Mouse (Mus musculus): ENCODE measurements around the gene Emilin3. TPM values are rescaled to one million over a fixed set of nuclear protein-coding genes. Genes with fewer than 3 reads are reported as not detected.
A peak's percentile ranks its signal among the peaks of the same experiment; 100 is the strongest.
"Not testable (repeated sequence)": the region's sequence is repeated elsewhere in the genome, so short reads cannot be mapped to it uniquely, and the experiment has no call there.

The Emilin3 gene
- 47.6 and 54.6 TPM in 2 replicates for polyA plus RNA-seq (2015; fragmentation: Nextera tagmentation; extraction: Ambion mirVana)

GRCm38 (mm10) chr2:160912231-160912671 is at the start of gene Emilin3:
Emilin3 (minus strand) TSS chr2:160912328.
- peak; percentile 76 for ATAC-seq (ENCODE audit: insufficient number of reproducible peaks, low FRiP score, low TSS enrichment, low read depth)

GRCm38 (mm10) chr2:160960956-160961646 is 49.0 kb upstream of the Emilin3 start:
- H3K27ac ChIP-seq, result no peak overlapping the region
- H3K9ac ChIP-seq, result no peak overlapping the region
- no peaks in the 10 kb centered on the region for H3K27me3 ChIP-seq
- ATAC-seq (ENCODE audit: insufficient number of reproducible peaks, low FRiP score, low TSS enrichment, low read depth), result no peak
- no peak overlapping the region for H3K4me2 ChIP-seq
- no peaks in the 10 kb centered on the region for H3K4me1 ChIP-seq
- WGBS, result 91% methylated on average over 6 of the region's 6 CpGs
- H3K36me3 ChIP-seq, result peaks cover 77% of the 10 kb centered on the region
- no peak overlapping the region for H3K4me3 ChIP-seq
- no peaks in the 10 kb centered on the region for H3K9me3 ChIP-seq

More at GRCm38 (mm10) chr2:160912231-160912671, at the start of gene Emilin3:
- H3K9me3 ChIP-seq, result no peaks in the 10 kb centered on the region
- H3K4me2 ChIP-seq, result peak within 1 kb of the TSS; percentile 93
- H3K4me1 ChIP-seq, result peaks cover 55% of the 10 kb centered on the region
- peak within 1 kb of the TSS; percentile 93 for H3K27ac ChIP-seq
- H3K9ac ChIP-seq, result peak within 1 kb of the TSS; percentile 76
- H3K27me3 ChIP-seq, result peaks cover 15% of the 10 kb centered on the region; the same call in 1 of the 2 replicates
- H3K4me3 ChIP-seq, result peak within 1 kb of the TSS; percentile 60
- under 1% methylated on average over 45 of the region's 46 CpGs for WGBS
- peaks cover 16% of the 10 kb centered on the region for H3K36me3 ChIP-seq

GRCm38 (mm10) chr2:160959901-160960300 is 47.8 kb upstream of the Emilin3 start:
- H3K9me3 ChIP-seq, result no peaks in the 10 kb centered on the region
- H3K27ac ChIP-seq, result no peak overlapping the region
- no peaks in the 10 kb centered on the region for H3K27me3 ChIP-seq
- H3K36me3 ChIP-seq, result peaks cover 76% of the 10 kb centered on the region
- H3K4me1 ChIP-seq, result peaks cover 7% of the 10 kb centered on the region; the same call in 1 of the 2 replicates
- WGBS, result 87% methylated on average over 5 of the region's 5 CpGs
- no peak overlapping the region for H3K9ac ChIP-seq
- H3K4me2 ChIP-seq, result no peak overlapping the region
- ATAC-seq (ENCODE audit: insufficient number of reproducible peaks, low FRiP score, low TSS enrichment, low read depth), result no peak
- H3K4me3 ChIP-seq, result no peak overlapping the region

GRCm38 (mm10) chr2:160958737-160959136 is 46.6 kb upstream of the Emilin3 start:
- H3K4me2 ChIP-seq, result no peak overlapping the region
- no peak for ATAC-seq (ENCODE audit: insufficient number of reproducible peaks, low FRiP score, low TSS enrichment, low read depth)
- WGBS, result 93% methylated on average over 5 of the region's 5 CpGs
- H3K4me1 ChIP-seq, result peaks cover 18% of the 10 kb centered on the region; the same call in 1 of the 2 replicates
- H3K36me3 ChIP-seq, result peaks cover 74% of the 10 kb centered on the region
- no peaks in the 10 kb centered on the region for H3K27me3 ChIP-seq
- no peak overlapping the region for H3K9ac ChIP-seq
- no peaks in the 10 kb centered on the region for H3K9me3 ChIP-seq
- H3K27ac ChIP-seq, result no peak overlapping the region
- no peak overlapping the region for H3K4me3 ChIP-seq

GRCm38 (mm10) chr2:160957801-160958200 is 45.7 kb upstream of the Emilin3 start:
- ATAC-seq (ENCODE audit: insufficient number of reproducible peaks, low FRiP score, low TSS enrichment, low read depth); H3K27ac ChIP-seq; H3K9ac ChIP-seq; H3K4me3 ChIP-seq; H3K27me3 ChIP-seq; H3K9me3 ChIP-seq; H3K4me2 ChIP-seq: not testable (repeated sequence)
- peaks cover 26% of the 10 kb centered on the region for H3K4me1 ChIP-seq
- H3K36me3 ChIP-seq, result peaks cover 75% of the 10 kb centered on the region

- not testable (repeated sequence) for H3K4me3 ChIP-seq; H3K27me3 ChIP-seq; H3K9ac ChIP-seq; ATAC-seq (ENCODE audit: insufficient number of reproducible peaks, low FRiP score, low TSS enrichment, low read depth); H3K9me3 ChIP-seq; H3K27ac ChIP-seq; H3K4me2 ChIP-seq
- peaks cover 73% of the 10 kb centered on the region for H3K36me3 ChIP-seq
- peaks cover 26% of the 10 kb centered on the region for H3K4me1 ChIP-seq
These were observed 45.2 kb upstream of the Emilin3 start for GRCm38 (mm10) chr2:160957307-160957706.

- WGBS, result 48% methylated on average over 7 of the region's 7 CpGs
- Histone ChIP-seq H3K27me3 (no peaks in the 10 kb centered on the region), H3K4me2 (no peak overlapping the region), H3K36me3 (peaks cover 74% of the 10 kb centered on the region), H3K4me1 (peaks cover 26% of the 10 kb centered on the region), H3K9me3 (no peaks in the 10 kb centered on the region), H3K27ac (peak overlapping the region; percentile 61; the same call in 1 of the 2 replicates), H3K9ac (no peak overlapping the region), H3K4me3 (no peak overlapping the region)
- ATAC-seq (ENCODE audit: insufficient number of reproducible peaks, low FRiP score, low TSS enrichment, low read depth), result 0 out of 2 replicates have a peak, but pooled peaks have one; percentile 15
These were observed 43.2 kb upstream of the Emilin3 start for GRCm38 (mm10) chr2:160955331-160955730.

DNA sequence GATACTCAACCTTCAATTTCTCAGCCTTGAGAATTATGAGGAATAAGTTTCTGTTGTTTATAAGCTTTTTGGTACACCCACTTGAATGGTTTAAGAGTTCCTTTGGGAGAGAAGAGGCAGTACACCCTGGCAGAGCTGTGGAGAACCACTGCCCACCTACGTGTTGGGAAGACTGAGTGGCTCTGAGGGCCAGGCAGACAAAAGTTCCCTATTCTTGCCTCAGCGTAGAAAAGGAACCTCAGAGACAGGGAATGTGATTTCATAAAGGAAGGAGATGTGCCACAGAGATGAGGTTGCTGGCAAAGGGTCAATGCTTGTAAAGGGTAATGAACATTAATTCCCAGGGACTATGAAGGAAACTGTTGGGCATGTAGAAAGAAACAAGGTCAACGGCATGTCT is 42.4 kb upstream of the Emilin3 start:
- Histone ChIP-seq H3K4me1 (peaks cover 26% of the 10 kb centered on the region), H3K36me3 (peaks cover 75% of the 10 kb centered on the region), H3K4me2 (no peak overlapping the region), H3K9me3 (no peaks in the 10 kb centered on the region), H3K27ac (no peak overlapping the region), H3K9ac (no peak overlapping the region), H3K27me3 (no peaks in the 10 kb centered on the region), H3K4me3 (no peak overlapping the region)
- WGBS, result 78% methylated on average over 3 of the region's 3 CpGs
- ATAC-seq (ENCODE audit: insufficient number of reproducible peaks, low FRiP score, low TSS enrichment, low read depth), result no peak

- Histone ChIP-seq H3K4me1 (peaks cover 26% of the 10 kb centered on the region), H3K4me2 (no peak overlapping the region), H3K36me3 (peaks cover 81% of the 10 kb centered on the region), H3K4me3 (no peak overlapping the region), H3K27me3 (no peaks in the 10 kb centered on the region), H3K27ac (peak overlapping the region; percentile 28; the same call in 1 of the 2 replicates), H3K9me3 (no peaks in the 10 kb centered on the region), H3K9ac (no peak overlapping the region)
- 63% methylated on average over 7 of the region's 7 CpGs for WGBS
- ATAC-seq (ENCODE audit: insufficient number of reproducible peaks, low FRiP score, low TSS enrichment, low read depth), result no peak
These were observed 41.2 kb upstream of the Emilin3 start for GRCm38 (mm10) chr2:160953131-160953873.

DNA sequence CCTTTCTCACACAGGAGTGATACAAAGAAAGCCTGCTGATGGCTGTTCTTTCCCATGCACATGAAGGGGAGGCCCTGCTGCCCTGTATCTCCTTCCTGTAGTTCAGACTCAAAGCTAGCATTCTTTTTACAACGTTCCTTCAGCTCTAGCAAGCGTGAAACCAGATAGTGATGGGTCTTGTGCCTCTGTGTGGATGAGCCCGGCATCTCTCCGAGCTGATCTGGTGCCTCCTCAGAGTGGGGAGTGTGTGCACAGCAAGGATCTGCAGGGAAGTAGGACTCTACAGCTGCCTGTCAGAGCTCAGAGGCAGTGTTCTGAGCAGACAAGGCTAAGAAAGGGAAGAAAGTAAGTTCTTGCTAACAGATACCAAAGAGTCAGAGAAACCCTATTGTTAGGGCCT is 39.5 kb upstream of the Emilin3 start:
- H3K27ac ChIP-seq, result no peak overlapping the region
- ATAC-seq (ENCODE audit: insufficient number of reproducible peaks, low FRiP score, low TSS enrichment, low read depth), result no peak
- H3K27me3 ChIP-seq, result no peaks in the 10 kb centered on the region
- no peak overlapping the region for H3K4me3 ChIP-seq
- 77% methylated on average over 4 of the region's 4 CpGs for WGBS
- H3K9ac ChIP-seq, result no peak overlapping the region
- H3K36me3 ChIP-seq, result peaks cover 81% of the 10 kb centered on the region
- H3K4me2 ChIP-seq, result no peak overlapping the region
- H3K9me3 ChIP-seq, result no peaks in the 10 kb centered on the region
- H3K4me1 ChIP-seq, result peaks cover 26% of the 10 kb centered on the region

- Histone ChIP-seq H3K4me3 (no peak overlapping the region), H3K4me2 (no peak overlapping the region), H3K4me1 (peaks cover 10% of the 10 kb centered on the region; the same call in 1 of the 2 replicates), H3K9ac (no peak overlapping the region), H3K36me3 (peaks cover 11% of the 10 kb centered on the region), H3K9me3 (no peaks in the 10 kb centered on the region), H3K27ac (no peak overlapping the region), H3K27me3 (no peaks in the 10 kb centered on the region)
- no peak for ATAC-seq (ENCODE audit: insufficient number of reproducible peaks, low FRiP score, low TSS enrichment, low read depth)
- 54% methylated on average over 3 of the region's 3 CpGs for WGBS
These were observed 30.3 kb upstream of the Emilin3 start for GRCm38 (mm10) chr2:160942443-160942842.

Data from limb, embryonic 15.5 days (tissue).